Mouse (Mus musculus): ENCODE measurements at regions not wholly inside any gene's neighbourhood (a gene's known extent, or its start where the extent isn't known, plus 50 kb on each side); places are given as distances from the start of the nearest gene placed in this dataset.
A peak's percentile ranks its signal among the peaks of the same experiment; 100 is the strongest.

GRCm38 (mm10) chr10:45009676-45010075 lies 57.3 kb upstream of the Prep start:
- H3K4me1 ChIP-seq (replicated peaks; ENCODE audit: control insufficient read depth, insufficient read depth, low read length) = no peaks in the 10 kb centered on the region; the same call in 1 of the 2 replicates
- WGBS = 10% methylated on average over 10 of the region's 10 CpGs
- H3K9ac ChIP-seq (ENCODE audit: low read length) = no peak overlapping the region
- H3K36me3 ChIP-seq (ENCODE audit: control insufficient read depth, insufficient read depth, low read length) = no peaks in the 10 kb centered on the region
- peaks cover 6% of the 10 kb centered on the region; the same call in 1 of the 2 replicates for H3K27me3 ChIP-seq (ENCODE audit: control insufficient read depth, insufficient read depth, low read length)
- H3K9me3 ChIP-seq (ENCODE audit: control insufficient read depth, low read length) = no peaks in the 10 kb centered on the region
- H3K27ac ChIP-seq (ENCODE audit: low read depth, low read length) = no peak overlapping the region
- H3K4me2 ChIP-seq (ENCODE audit: low read depth, low read length, severe bottlenecking) = no peak overlapping the region
- no peak overlapping the region for H3K4me3 ChIP-seq (ENCODE audit: low read depth, low read length)
- ATAC-seq (replicated peaks; ENCODE audit: low FRiP score) = peak; percentile 95
- DNase-seq (ENCODE audit: low spot score) = peak; percentile 88

GRCm38 (mm10) chr10:45009235-45009634 lies 57.8 kb upstream of the Prep start:
- peaks cover 6% of the 10 kb centered on the region; the same call in 1 of the 2 replicates for H3K27me3 ChIP-seq (ENCODE audit: control insufficient read depth, insufficient read depth, low read length)
- no peak overlapping the region for H3K9ac ChIP-seq (ENCODE audit: low read length)
- H3K27ac ChIP-seq (ENCODE audit: low read depth, low read length) = no peak overlapping the region
- H3K4me1 ChIP-seq (replicated peaks; ENCODE audit: control insufficient read depth, insufficient read depth, low read length) = no peaks in the 10 kb centered on the region; the same call in 1 of the 2 replicates
- no peak overlapping the region for H3K4me3 ChIP-seq (ENCODE audit: low read depth, low read length)
- no peaks in the 10 kb centered on the region for H3K9me3 ChIP-seq (ENCODE audit: control insufficient read depth, low read length)
- no peak; the same call in 1 of the 2 replicates for ATAC-seq (replicated peaks; ENCODE audit: low FRiP score)
- WGBS = 67% methylated on average over 1 of the region's 1 CpGs
- H3K36me3 ChIP-seq (ENCODE audit: control insufficient read depth, insufficient read depth, low read length) = no peaks in the 10 kb centered on the region
- DNase-seq (ENCODE audit: low spot score) = no peak
- H3K4me2 ChIP-seq (ENCODE audit: low read depth, low read length, severe bottlenecking) = no peak overlapping the region

- H3K4me2 ChIP-seq (ENCODE audit: low read depth, low read length, severe bottlenecking) = no peak overlapping the region
- no peak overlapping the region for H3K9ac ChIP-seq (ENCODE audit: low read length)
- DNase-seq (ENCODE audit: low spot score) (no peak), ATAC-seq (replicated peaks; ENCODE audit: low FRiP score) (no peak)
- 71% methylated on average over 9 of the region's 9 CpGs for WGBS
- no peak overlapping the region for H3K4me3 ChIP-seq (ENCODE audit: low read depth, low read length)
- no peaks in the 10 kb centered on the region for H3K9me3 ChIP-seq (ENCODE audit: control insufficient read depth, low read length)
- H3K27me3 ChIP-seq (ENCODE audit: control insufficient read depth, insufficient read depth, low read length) = peaks cover 5% of the 10 kb centered on the region; the same call in 1 of the 2 replicates
- H3K4me1 ChIP-seq (replicated peaks; ENCODE audit: control insufficient read depth, insufficient read depth, low read length) = no peaks in the 10 kb centered on the region
- H3K36me3 ChIP-seq (ENCODE audit: control insufficient read depth, insufficient read depth, low read length) = no peaks in the 10 kb centered on the region
- no peak overlapping the region for H3K27ac ChIP-seq (ENCODE audit: low read depth, low read length)
These were observed 62.9 kb upstream of the Prep start for GRCm38 (mm10) chr10:45004037-45004653.

GRCm38 (mm10) chr10:45003344-45003681 lies 63.7 kb upstream of the Prep start:
- Histone ChIP-seq H3K27me3 (ENCODE audit: control insufficient read depth, insufficient read depth, low read length) (peaks cover 5% of the 10 kb centered on the region; the same call in 1 of the 2 replicates), H3K4me3 (ENCODE audit: low read depth, low read length) (no peak overlapping the region), H3K4me2 (ENCODE audit: low read depth, low read length, severe bottlenecking) (no peak overlapping the region), H3K27ac (ENCODE audit: low read depth, low read length) (no peak overlapping the region), H3K9me3 (ENCODE audit: control insufficient read depth, low read length) (no peaks in the 10 kb centered on the region), H3K36me3 (ENCODE audit: control insufficient read depth, insufficient read depth, low read length) (no peaks in the 10 kb centered on the region), H3K4me1 (replicated peaks; ENCODE audit: control insufficient read depth, insufficient read depth, low read length) (no peaks in the 10 kb centered on the region; the same call in 1 of the 2 replicates), H3K9ac (ENCODE audit: low read length) (no peak overlapping the region)
- 81% methylated on average over 2 of the region's 2 CpGs for WGBS
- DNase-seq (ENCODE audit: low spot score) = no peak
- no peak for ATAC-seq (replicated peaks; ENCODE audit: low FRiP score)

GRCm38 (mm10) chr10:45002637-45003343 lies 64.2 kb upstream of the Prep start:
- no peak for ATAC-seq (replicated peaks; ENCODE audit: low FRiP score)
- DNase-seq (ENCODE audit: low spot score) = no peak
- no peak overlapping the region for H3K4me2 ChIP-seq (ENCODE audit: low read depth, low read length, severe bottlenecking)
- WGBS = 79% methylated on average over 8 of the region's 8 CpGs
- no peaks in the 10 kb centered on the region; the same call in 1 of the 2 replicates for H3K4me1 ChIP-seq (replicated peaks; ENCODE audit: control insufficient read depth, insufficient read depth, low read length)
- H3K4me3 ChIP-seq (ENCODE audit: low read depth, low read length) = no peak overlapping the region
- no peak overlapping the region for H3K9ac ChIP-seq (ENCODE audit: low read length)
- H3K27ac ChIP-seq (ENCODE audit: low read depth, low read length) = no peak overlapping the region
- H3K9me3 ChIP-seq (ENCODE audit: control insufficient read depth, low read length) = no peaks in the 10 kb centered on the region
- peaks cover 5% of the 10 kb centered on the region; the same call in 1 of the 2 replicates for H3K27me3 ChIP-seq (ENCODE audit: control insufficient read depth, insufficient read depth, low read length)
- no peaks in the 10 kb centered on the region for H3K36me3 ChIP-seq (ENCODE audit: control insufficient read depth, insufficient read depth, low read length)

GRCm38 (mm10) chr10:45000873-45001859 lies 65.8 kb upstream of the Prep start:
- Histone ChIP-seq H3K27me3 (ENCODE audit: control insufficient read depth, insufficient read depth, low read length) (peaks cover 7% of the 10 kb centered on the region; the same call in 1 of the 2 replicates), H3K4me2 (ENCODE audit: low read depth, low read length, severe bottlenecking) (peak overlapping the region; percentile 60), H3K9me3 (ENCODE audit: control insufficient read depth, low read length) (no peaks in the 10 kb centered on the region), H3K27ac (ENCODE audit: low read depth, low read length) (no peak overlapping the region), H3K36me3 (ENCODE audit: control insufficient read depth, insufficient read depth, low read length) (no peaks in the 10 kb centered on the region), H3K9ac (ENCODE audit: low read length) (peak overlapping the region; percentile 55), H3K4me3 (ENCODE audit: low read depth, low read length) (peak overlapping the region; percentile 22), H3K4me1 (replicated peaks; ENCODE audit: control insufficient read depth, insufficient read depth, low read length) (peaks cover 6% of the 10 kb centered on the region; the same call in 1 of the 2 replicates)
- DNase-seq (ENCODE audit: low spot score) = no peak
- WGBS = 51% methylated on average over 12 of the region's 12 CpGs
- peak; percentile 35; the same call in 1 of the 2 replicates for ATAC-seq (replicated peaks; ENCODE audit: low FRiP score)

- no peaks in the 10 kb centered on the region for H3K9me3 ChIP-seq (ENCODE audit: control insufficient read depth, low read length)
- peaks cover 6% of the 10 kb centered on the region; the same call in 1 of the 2 replicates for H3K4me1 ChIP-seq (replicated peaks; ENCODE audit: control insufficient read depth, insufficient read depth, low read length)
- 15% methylated on average over 18 of the region's 18 CpGs for WGBS
- H3K27me3 ChIP-seq (ENCODE audit: control insufficient read depth, insufficient read depth, low read length) = peaks cover 7% of the 10 kb centered on the region; the same call in 1 of the 2 replicates
- H3K4me2 ChIP-seq (ENCODE audit: low read depth, low read length, severe bottlenecking) = peak overlapping the region; percentile 60
- 0 out of 2 replicates have a peak, but pooled peaks have one; percentile 37 for ATAC-seq (replicated peaks; ENCODE audit: low FRiP score)
- 0 out of 2 replicates have a peak overlapping the region, but pooled peaks have one; percentile 27 for H3K27ac ChIP-seq (ENCODE audit: low read depth, low read length)
- H3K9ac ChIP-seq (ENCODE audit: low read length) = peak overlapping the region; percentile 55
- H3K36me3 ChIP-seq (ENCODE audit: control insufficient read depth, insufficient read depth, low read length) = no peaks in the 10 kb centered on the region
- DNase-seq (ENCODE audit: low spot score) = no peak
- H3K4me3 ChIP-seq (ENCODE audit: low read depth, low read length) = peak overlapping the region; percentile 22
These were observed 66.8 kb upstream of the Prep start for GRCm38 (mm10) chr10:45000027-45000840.

All from forebrain, embryonic 11.5 days (tissue).